Mouse (Mus musculus) neural tube, embryonic 10.5 days (tissue): ENCODE measurements around the gene Rfesd.

Experiments
- DNase-seq: peaks from one replicate; pipeline ENCODE4 v3.0.0-alpha.2; 2017; ENCODE audit warnings: low spot score; ENCODE audit errors: extremely low spot score

Rfesd gene

DNA sequence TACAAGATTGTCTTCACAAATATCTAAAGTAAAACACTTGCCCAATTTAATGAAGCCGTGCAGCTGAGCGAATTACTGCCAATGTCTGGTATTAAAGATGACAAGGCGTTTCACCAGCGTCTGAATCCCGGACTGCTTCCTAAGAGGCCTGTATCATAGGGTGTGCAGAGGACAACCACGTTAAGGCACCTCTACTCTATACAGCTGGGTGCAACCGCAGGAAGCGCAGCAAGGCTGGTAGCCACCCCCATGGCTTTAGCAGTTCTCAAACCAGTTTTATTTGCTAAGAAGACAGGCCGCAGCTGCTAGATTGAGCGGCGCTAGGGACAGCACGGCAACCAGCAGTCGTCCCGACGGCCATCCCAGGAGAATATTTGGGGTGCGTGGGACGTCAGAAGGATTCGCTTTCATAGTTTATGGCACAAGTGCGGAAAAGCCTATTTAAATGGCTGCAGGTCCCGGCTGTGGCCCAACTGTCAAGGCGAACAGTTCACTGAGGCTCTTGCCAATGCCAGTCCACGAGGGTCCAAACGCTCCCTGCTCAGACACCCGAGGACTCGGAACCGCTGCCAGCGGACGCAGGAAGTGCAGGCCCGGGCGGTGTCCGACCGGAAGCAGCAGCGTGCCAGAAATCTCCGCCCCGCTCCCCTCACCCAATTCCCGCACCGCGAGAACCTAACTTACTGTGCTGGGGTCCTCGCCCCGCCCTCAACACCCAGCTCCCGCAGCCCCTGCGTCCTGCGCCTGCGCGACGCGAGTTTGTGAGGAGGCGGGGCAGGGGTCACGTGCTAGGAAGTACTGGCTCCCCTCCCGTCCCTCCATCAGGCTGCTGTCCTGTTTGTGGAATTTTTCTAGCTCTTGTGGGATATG is at the start of gene Rfesd:
Gene Rfesd, minus strand, starts transcription at position 746 of the 870 bp plus-strand sequence.
- DNase-seq: peak; percentile 96

DNA sequence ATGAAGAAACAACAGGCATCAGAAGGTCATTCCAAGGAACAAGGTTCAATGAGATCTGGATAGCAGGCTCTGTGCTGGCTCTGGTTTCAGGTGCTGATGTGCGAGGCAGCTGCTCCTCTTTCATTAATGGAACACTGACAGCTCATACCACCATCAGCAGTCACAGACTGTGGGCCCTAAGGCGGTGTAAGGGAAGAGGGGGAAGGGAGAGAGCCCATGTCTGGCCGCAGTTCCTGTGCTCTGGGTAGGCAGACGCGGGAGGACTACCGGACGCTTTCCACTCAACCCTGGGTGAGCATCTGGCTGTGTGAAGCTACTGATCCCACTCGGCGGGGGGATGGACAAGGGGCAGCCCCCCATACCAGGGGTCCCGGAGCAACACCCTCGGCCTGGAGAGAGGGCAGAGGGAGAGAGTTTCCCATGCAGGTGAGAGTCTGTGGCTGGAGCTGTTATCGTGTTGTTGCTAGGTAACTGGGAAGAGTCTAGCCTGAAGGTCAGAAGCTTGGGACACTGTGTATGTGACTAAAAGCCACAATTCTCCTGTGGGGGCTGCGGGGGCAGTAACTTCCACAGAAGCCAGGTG is 45.9 kb upstream of the Rfesd start:
- DNase-seq: no peak

DNA sequence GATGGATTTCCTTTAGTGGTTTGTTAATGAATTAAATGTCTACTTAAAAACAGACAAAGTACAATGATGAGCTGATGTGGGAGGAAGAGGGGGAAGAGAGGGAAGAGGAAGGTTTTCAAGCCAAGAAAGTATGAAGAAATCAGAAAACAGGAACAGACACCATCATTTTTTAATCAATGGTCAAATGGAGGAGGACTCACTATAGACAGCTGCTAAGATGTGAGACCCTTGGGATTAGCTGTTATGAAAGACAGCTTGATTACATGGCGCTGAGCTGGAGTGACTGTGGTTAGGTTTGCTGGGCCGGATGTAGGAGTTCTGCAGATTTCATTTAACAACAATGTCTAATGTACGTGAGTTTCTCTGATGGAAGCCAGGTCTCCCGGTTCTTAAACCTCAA is 45.0 kb upstream of the Rfesd start:
- DNase-seq: no peak

DNA sequence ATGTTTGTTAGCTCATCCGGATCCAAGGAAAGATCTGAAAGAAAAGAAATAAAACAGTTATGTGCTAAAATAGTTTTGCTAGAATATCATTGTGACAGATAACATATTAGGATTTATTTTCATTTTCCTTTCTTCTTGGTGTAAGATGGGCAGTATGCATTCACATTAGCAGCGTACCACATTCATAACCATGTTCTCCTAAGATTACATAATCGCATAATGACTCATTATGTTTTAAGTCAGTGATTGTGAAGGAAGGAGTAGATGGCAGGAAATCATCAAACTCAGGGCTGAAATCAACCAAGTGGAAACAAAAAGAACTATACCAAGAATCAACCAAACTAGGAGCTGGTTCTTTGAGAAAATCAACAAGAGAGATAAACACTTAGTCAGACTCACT is 44.0 kb upstream of the Rfesd start:
- DNase-seq: no peak

DNA sequence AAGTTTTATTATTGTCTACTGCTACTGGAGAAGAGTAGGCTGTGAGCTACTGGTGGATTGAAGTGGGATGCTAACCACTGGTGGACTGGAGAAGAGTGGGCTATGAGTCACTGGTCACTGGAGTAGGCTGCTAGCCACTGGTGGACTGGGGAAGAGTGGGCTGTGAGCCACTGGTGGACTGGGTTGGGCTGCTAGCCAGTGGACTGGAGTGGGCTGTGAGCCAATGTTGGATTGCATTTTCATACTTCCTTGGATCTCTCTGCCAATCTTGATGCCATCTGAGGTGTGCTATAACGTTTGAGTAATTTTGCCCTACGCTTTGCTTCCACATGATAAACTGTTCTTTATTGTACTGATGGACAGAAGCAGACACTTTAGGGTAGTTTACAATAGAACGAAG is 43.6 kb upstream of the Rfesd start:
- DNase-seq: no peak

DNA sequence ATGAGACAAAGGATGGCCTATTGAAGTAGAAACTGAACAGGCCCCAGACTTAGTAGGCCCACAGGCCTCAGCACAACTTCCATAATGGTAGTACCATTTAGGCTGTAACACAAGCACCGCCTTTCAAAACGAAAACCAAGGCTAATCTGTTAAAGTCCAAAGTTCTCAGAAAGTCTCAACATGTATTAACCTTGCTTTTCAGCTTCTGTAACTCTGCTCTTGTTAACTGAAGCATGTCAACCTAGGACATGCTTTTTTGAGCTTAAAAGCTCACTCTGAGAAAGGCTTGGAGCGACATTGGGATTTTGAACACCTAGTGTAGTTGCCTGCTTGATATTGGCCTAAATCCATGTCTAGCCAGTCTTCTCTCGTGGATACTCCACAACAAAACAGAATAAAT is 41.1 kb upstream of the Rfesd start:
- no peak for DNase-seq

DNA sequence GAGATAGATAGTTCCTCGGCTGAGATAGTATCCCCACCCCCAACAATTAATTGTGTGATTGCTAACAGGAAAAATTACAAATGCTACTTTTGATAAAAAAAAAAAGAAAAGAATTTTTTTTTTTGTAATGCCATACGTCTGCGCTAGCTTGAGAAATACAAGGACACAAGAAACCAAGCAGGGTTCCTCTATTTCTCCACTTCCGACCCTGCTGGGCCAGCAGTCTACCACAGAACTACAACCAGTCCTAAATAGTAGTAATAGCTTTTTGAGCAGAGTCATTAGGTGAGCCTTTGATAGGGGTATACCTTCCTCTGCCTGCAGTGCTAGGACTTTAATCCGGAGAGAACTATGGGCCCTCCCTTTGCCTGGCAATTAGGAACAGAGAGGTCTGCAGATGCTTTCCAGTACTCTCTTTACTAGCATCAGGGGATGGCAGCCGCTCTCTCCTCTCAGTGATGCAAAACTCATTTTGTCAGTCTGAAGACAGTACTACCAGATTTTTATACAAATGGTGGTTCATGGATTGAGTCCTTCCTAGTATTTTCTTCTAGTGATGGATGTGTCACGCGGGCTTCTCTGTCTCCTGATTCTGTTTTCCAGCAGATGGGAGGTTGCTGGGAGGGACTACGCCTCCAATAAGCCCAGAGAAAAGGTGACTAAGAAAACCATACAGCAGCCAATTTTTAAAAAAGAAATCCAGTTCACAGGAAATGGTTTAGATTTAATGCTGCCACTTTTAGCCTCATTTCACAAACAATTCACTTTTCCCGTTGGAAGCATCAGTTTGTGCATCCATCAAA is 38.9 kb upstream of the Rfesd start:
- no peak for DNase-seq

DNA sequence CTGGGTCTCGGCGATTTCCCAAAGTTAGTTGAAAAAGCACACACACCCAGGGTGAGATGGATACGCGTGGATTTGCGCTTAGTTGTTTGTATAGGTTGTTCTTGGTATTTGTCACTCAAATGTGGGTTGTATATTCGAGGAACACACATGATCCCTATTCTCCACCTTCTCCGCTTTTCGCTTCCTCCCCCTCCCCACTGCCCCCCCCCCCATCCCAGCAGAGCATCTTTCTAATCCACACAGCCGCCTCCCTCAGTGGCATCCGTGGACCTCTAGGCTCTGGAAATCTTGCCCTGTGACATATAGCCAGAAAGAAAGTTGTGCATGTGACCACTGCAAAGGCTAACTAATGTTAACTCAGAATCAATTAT is 38.4 kb upstream of the Rfesd start, which contains the start of gene Gpr150:
Gene Gpr150, minus strand, starts transcription at position 101 of the 371 bp plus-strand sequence.
- no peak for DNase-seq

DNA sequence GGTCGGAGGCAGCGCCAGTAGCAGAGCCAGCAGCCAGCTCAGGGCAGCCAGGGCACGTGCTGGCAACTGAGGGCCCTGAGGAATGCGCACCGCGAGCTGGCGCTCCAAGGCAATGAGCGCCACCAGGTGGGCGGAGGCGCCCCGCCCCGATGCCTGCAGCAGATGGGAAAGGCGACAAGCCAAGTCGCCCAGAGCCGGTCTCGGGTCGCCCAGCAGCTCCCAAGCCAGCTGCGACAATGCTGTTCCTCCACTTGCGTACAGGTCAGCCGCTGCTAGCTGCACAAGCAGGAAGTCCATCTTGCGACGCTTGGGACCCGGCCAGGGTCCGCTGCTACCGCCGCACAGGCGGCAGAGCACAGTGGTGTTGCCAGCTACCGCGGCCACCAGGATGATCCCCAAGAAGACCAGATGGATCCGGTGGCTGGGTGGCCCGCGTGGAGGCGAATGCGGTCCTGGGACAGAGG is 37.8 kb upstream of the Rfesd start:
- DNase-seq: peak; percentile 77

DNA sequence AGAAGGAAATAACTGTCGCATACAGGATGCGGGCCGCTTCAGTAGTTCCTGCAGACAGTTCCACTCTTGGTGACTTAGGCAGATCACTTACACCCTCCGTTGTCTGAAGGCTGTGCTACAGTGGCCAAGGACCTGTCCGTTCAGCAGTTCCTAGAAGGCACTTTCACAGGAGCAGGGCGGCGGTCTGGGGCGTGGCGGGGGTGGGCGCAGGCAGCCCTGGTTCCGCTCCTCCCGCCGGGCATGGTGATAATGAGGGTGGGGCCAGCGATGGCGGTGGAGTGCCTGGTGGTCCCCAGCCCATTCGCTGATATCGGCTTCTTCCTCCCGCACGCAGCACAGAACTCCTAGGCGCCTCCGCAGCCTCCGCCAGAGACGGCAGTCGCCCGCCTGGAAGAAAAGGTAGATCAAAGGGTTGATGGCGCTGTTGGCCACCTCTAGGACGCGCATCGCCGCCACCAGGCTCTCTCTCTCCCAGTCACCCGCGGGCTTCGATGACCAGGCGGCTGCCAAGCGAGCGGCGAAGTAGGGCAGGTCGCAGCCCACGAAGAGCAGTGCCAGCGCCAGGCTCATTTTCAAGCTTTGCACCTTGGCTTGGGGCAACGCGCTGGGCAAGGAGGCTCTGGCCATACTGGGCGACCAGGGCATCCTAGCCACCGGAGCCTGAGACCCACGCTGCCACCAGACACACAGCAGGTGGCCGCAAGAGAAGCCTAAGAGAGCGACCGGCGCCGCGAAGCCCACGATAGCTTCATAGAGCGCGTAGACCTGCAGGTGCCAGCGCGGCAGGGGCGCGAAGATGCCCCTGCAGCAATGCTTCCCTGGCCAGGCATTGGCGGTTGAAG is 37.1 kb upstream of the Rfesd start:
- DNase-seq: peak; percentile 63

DNA sequence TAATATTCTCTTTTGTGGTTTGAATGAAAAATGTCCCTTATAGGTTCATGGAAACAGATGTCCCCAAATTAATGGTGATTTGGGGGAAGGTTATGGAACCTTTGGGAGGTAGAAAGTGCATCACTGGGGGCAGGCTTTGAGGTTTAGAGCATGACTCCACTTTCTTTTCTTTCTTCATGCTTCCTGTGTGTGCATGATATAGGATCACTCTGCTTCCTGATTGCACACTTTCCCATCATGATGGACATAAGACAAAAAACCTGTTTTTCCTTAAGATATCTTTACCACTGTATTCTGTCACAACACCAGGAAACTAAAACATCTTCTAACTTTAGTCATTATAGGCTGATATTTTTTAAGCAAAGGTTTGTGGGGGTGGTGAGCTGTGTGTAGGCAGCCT is 26.5 kb upstream of the Rfesd start:
- DNase-seq: no peak

DNA sequence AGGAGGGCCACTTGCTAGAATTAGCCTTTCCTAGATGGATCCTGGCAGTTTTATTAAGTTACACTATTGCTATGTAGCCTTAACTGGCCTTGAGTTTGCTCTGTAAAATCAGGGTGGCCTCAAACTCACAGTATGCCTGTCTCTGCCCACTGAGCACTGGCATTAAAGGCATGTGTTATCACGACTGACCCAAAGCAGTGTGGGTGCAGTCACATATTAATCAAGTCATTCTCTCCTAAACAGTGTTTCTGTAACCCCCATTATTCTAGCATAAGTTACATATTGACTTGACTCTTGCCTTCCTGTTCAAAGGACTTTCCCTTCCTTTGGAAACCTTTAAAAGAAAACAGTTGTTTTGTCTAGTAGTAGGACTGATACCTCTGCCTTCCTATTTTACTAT is 23.9 kb upstream of the Rfesd start:
- no peak for DNase-seq

DNA sequence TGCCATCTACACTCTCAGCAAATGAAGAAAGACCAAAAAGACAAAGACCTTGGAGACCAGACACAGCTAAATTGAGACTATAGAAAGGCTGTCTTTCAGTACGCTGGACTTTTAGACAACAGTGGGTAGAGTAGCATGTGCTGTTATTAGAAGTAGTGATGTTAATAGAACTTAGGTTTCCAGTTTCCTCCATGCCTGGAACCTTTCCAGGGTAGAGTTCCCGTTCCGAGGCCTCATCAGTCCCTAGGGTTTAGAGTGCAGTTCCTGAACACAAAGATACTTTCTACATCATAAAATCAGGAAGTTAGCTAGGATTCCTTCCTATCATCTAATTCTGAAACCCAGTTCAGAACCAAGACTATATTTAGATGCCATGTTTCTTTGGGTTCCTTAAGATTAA is 6.1 kb upstream of the Rfesd start:
- no peak for DNase-seq

DNA sequence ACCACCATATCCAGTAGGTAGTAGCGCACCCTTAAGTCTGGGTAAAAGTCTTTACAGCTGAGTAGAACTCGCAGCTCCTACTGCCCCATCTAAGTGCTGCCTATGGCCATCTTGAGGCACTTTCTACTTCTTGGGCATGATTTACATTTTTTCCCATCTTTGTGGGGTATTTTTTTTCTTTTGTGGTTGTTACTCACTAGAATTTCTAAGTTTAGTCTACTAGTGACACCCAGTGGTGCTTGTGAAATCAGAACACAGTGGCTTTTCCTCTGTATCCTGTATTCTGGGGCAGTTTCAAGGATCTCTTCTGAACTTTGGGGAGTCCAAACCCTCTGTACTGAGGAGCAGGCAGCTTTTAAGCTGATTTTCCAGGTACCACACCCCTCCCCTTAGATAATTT is 3.3 kb upstream of the Rfesd start:
- no peak for DNase-seq

DNA sequence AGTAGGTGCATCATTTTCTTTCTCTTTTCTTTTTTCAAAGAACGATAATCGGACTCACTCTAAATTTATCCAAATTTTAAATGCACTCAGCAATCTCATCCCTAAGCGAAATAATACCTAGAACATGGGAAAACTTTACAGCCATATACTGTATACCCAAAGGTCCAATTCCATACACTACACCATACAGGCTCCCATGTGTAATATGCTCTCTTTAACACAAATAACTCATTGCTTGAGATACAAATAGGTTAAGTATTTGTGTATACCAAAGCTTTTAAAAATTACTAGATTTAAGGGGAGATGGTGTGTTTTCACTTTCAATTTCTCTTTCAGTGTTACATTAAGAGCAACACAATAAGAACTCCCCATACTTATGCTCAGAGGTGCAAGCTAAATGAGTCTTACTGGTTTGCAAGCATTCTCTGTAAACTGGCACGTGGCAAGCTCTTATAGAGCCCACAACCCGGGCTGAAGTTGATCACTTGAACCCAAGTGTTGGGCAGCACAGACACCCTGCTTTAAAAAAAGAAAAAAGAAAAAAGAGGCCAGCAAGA is 403 bp upstream of the Rfesd start:
- no peak for DNase-seq

DNA sequence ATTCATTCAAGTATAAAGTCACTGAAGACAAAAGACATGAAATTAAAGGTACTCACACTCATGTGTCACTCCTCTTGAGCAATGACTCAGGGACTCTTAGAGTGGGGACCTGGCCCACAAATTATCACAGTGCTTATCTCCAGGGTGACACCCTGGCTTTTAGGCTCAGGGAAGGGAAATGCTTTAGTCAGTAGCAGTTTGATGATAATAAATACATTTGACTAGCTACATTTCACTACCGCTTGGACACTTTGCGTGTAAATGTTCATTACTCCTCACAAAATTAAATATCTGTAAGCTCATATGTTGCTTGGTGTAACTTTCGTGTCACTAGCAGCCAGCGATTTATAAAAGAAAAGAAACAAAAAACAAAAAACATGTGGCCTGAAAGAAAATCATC is 1.1 kb downstream of the Rfesd start:
- DNase-seq: no peak

DNA sequence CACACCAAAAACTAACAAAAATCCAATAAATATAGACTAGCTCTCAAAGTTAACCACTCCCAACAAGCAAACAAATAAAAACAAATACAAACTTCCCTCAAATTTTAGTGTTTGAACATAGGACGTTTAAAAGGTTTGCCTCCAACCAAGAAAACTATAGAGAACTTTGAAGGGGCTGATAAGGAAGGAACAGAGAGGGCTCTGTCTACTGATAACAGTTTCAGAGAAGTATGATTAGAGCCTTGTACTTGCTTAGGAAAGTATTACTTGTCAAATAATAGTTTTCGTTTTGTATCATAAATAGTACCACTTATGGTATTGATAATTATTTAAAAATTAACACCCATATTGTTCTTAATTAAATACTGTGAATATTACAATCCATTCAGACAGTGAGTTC is 4.0 kb downstream of the Rfesd start:
- DNase-seq: no peak

DNA sequence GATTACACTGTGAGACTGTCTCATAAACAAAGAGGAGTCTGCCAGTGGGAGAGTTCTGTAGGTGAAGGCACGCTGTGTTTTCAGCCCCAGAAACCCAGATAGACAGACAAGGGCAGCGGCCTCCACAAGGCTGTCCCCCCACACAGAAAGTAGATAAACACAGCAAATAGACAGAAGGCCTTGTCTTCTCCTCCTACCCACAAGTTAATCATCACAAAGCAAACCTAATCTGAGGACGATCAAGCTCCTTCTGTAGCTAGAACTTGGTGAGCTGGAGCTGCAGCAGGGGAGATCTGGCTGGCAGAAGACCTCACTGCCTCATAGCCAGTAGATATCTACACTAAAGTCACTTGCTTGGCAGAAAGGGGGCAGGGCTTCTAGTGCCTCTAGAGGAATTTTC is 15.2 kb downstream of the Rfesd start:
- DNase-seq: no peak

DNA sequence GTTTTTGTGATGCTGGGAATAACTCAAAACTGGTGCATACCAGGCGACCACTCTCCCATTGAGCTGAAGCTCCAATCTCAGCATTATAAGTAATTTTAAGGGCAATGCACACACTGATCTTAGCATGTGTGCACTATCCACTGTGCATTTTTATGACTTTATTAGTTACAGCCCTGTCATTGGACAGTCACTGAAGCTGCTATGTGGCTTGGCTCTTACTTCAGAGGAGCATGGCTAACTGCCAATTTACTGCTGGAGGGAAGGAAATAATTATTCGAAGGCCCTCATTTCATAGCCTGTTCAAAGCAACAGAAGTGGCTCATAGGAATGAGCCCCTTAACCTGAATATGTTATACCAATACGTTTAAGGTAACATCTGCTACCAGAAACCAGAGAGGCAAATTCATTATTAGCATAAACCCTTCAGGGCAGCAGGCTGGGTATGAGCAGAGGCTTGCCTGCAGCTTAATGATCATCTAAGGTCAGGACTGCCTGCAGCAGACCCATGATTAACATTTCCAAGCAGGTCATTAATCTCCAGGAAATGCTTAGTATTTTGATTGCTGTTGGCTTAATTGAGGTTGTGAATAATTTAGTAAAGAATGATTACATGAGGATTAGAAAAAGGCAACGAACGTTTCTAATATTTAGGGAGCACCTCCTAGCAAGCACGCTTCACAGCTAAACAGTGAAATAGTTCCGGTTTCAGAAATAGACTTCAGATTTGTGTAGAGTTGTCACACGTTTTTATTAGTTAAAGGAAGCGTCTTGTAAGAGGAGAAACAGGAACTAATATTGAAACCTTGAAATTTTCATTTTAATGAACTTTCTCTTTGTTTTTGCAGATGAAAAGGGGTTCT is 26.1 kb downstream of the Rfesd start:
- DNase-seq: no peak

DNA sequence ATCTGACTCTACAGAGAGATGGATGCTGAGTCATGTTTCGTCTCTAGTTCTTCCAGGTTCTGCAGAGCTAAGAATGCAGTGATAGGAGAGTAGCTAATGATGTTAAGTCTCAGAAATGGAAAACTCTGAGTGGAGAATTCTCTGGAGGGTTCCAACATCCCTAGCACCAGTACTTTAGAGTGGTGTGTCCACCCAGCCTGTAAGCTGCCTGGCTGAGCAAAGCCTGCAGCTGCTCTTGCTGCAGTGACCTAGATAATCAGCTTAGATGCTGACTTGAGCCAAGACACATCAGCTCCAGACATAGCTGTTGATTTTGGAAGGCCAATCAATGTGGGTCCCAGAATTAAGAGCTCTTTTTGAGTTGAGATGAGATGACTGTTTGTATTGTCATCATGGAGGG is 30.4 kb downstream of the Rfesd start:
- DNase-seq: no peak
